Mouse (Mus musculus) embryonic facial prominence, embryonic 15.5 days (tissue): ENCODE measurements at regions not wholly inside any gene's neighbourhood (a gene's known extent, or its start where the extent isn't known, plus 50 kb on each side); places are given as distances from the start of the nearest gene placed in this dataset.

Source experiments
- ATAC-seq: fragments of 200-750 bp; cut with Nextera tagmentation; 2 replicates; pipeline ENCODE4 v1.8.0; 2017; ENCODE audit warnings: low read depth, moderate TSS enrichment; ENCODE audit not compliant: insufficient number of reproducible peaks, low FRiP score, low TSS enrichment
- H3K27ac ChIP-seq: fragments of 300-500 bp; sonication (generic); replicated peaks from 2 replicates; pipeline ENCODE4 v1.5.1; 2015; ENCODE audit warnings: mild to moderate bottlenecking, inconsistent platforms
- H3K27me3 ChIP-seq: fragments of 300-500 bp; sonication (generic); 2 replicates; pipeline ENCODE4 v1.6.1; 2015; ENCODE audit warnings: inconsistent platforms
- H3K36me3 ChIP-seq: fragments of 300-500 bp; sonication (generic); 2 replicates; pipeline ENCODE4 v1.6.1; 2015; ENCODE audit warnings: mild to moderate bottlenecking, inconsistent platforms
- H3K4me1 ChIP-seq: fragments of 300-500 bp; sonication (generic); 2 replicates; pipeline ENCODE4 v1.6.1; 2015; ENCODE audit warnings: inconsistent platforms
- H3K4me2 ChIP-seq: fragments of 300-500 bp; sonication (generic); replicated peaks from 2 replicates; pipeline ENCODE4 v1.6.1; 2015; ENCODE audit warnings: mild to moderate bottlenecking, inconsistent platforms
- H3K4me3 ChIP-seq: fragments of 300-500 bp; sonication (generic); replicated peaks from 2 replicates; pipeline ENCODE4 v1.5.1; 2015; ENCODE audit warnings: mild to moderate bottlenecking, inconsistent platforms
- H3K9ac ChIP-seq: fragments of 300-500 bp; sonication (generic); 2 replicates; pipeline ENCODE4 v1.6.1; 2015; ENCODE audit warnings: inconsistent platforms
- H3K9me3 ChIP-seq: fragments of 300-500 bp; sonication (generic); replicated peaks from 2 replicates; pipeline ENCODE4 v1.6.1; 2016; ENCODE audit warnings: inconsistent platforms
- WGBS: fragments of 180-500 bp; shearing (Covaris S2); methylation state at CpG from one replicate; pipeline ENCODE4 v1.1.7; 2015; 5-methylcytosine and 5-hydroxymethylcytosine counted together

DNA sequence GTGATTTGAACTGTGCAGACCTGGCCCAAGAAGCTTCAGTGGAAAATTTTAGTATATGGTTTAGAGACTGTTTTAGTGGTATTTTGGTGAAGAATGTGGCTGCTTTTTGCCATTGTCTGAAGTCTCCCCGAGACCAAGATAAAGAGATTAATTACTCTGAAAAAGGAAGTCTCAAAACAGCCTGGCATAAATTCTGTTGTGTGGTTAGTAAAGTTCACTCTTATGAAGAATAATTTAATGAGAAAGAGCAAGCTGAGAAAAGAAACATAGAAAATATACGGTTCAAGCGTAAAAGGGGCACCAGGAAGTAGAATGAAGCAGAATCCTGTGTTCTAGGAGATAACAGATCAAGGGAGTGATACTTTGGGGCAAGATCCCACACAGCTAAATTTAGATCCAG is 144.0 kb upstream of the Palmd start:
- WGBS = 87% methylated on average over 3 of the region's 3 CpGs
- ATAC-seq = no peak
- H3K9ac ChIP-seq = no peak overlapping the region

DNA sequence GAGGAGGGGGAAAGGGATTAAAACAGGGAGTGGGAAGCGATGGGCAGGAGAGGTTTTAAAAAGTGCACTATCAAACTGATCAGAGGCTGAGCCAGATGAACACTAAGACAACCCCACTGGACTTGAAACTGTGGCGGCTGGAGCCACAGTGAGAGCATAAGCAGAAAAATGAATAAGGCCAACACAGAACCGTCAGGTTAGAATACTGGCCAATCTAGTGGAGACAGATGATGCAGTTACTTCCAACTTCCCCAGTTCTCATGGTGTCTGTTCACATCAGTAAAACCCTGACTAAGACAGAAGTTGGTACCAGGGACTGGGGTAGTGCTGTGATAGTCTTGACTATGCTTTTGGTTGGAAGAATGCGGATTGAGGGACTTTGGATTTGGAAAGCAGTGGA is 143.5 kb upstream of the Palmd start:
- H3K4me3 ChIP-seq = no peak overlapping the region
- no peak overlapping the region for H3K27ac ChIP-seq
- no peaks in the 10 kb centered on the region for H3K9me3 ChIP-seq
- no peaks in the 10 kb centered on the region for H3K27me3 ChIP-seq
- no peak for ATAC-seq
- 89% methylated on average over 4 of the region's 4 CpGs for WGBS
- no peak overlapping the region for H3K4me2 ChIP-seq
- no peak overlapping the region for H3K9ac ChIP-seq
- H3K4me1 ChIP-seq = 0 out of 2 replicates have a peak, but pooled peaks cover 15% of the 10 kb centered on the region
- no peaks in the 10 kb centered on the region for H3K36me3 ChIP-seq

More for the DNA sequence above, 144.0 kb upstream of the Palmd start:
- no peaks in the 10 kb centered on the region for H3K36me3 ChIP-seq
- no peak overlapping the region for H3K4me2 ChIP-seq
- no peak overlapping the region for H3K27ac ChIP-seq
- H3K27me3 ChIP-seq = no peaks in the 10 kb centered on the region
- 0 out of 2 replicates have a peak, but pooled peaks cover 15% of the 10 kb centered on the region for H3K4me1 ChIP-seq
- no peak overlapping the region for H3K4me3 ChIP-seq
- no peaks in the 10 kb centered on the region for H3K9me3 ChIP-seq

DNA sequence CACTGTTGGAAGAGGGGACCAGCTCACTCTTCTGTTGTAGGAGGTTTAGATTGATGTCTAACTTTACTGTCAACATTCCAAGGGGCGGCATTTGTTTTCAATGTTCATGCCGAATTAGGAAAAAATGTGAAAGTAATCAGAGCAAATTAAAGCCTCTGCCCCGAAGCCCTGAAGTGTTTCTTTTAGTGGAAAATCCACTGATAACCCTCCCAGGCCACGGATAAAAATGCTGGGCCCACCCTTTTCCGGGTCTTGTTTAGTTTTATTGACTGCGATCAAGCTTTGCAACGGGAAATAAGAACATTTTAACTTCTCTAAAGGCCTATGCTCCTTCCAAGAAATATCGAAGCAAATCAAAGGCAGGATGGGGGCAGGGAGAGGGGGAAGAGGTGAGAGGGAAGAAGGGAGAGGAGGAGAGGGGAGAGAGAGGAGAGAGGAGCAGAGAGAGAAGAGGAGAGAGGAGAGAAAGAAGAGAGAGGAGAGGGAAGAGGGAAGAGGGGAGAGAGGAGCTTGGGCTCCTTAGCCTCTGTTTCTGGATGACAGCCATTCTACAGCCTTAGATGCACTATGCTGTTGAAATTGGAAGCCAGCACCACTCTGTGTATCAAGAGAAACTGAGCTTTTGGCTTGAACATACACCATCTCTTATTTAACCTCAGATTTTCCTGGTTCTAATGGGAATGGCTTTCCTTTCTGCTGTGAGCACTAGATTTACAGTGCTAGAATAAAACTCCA is 140.3 kb upstream of the Palmd start:
- no peaks in the 10 kb centered on the region for H3K36me3 ChIP-seq
- no peak overlapping the region; the same call in 1 of the 2 replicates for H3K27ac ChIP-seq
- H3K4me3 ChIP-seq = no peak overlapping the region
- ATAC-seq = no peak
- no peak overlapping the region for H3K9ac ChIP-seq
- WGBS = 19% methylated on average over 8 of the region's 8 CpGs
- H3K4me1 ChIP-seq = 0 out of 2 replicates have a peak, but pooled peaks cover 15% of the 10 kb centered on the region
- H3K9me3 ChIP-seq = no peaks in the 10 kb centered on the region
- no peak overlapping the region; the same call in 1 of the 2 replicates for H3K4me2 ChIP-seq
- H3K27me3 ChIP-seq = no peaks in the 10 kb centered on the region

DNA sequence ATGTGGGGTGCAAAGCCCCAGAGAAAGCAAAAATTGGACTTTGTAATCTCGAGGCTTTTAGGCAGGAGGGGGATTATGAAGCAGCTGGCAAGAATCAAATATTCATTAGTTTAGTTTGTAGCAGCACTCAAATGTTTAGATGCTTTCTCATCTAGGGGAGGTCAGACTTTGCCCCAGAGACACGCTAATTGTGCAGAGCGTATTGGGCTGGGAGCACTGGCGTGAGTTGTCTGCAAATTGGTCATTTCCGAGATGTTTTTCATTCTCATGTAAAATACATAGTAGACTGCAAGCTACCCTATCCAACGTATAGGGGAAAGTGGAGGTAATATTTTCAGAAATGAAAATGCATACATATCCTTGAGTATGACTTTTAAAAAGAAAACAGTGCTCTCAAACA is 139.2 kb upstream of the Palmd start:
- WGBS = 37% methylated on average over 6 of the region's 6 CpGs
- no peak for ATAC-seq
- H3K27ac ChIP-seq = no peak overlapping the region
- no peak overlapping the region for H3K9ac ChIP-seq
- no peaks in the 10 kb centered on the region for H3K27me3 ChIP-seq
- no peaks in the 10 kb centered on the region for H3K9me3 ChIP-seq
- 0 out of 2 replicates have a peak, but pooled peaks cover 15% of the 10 kb centered on the region for H3K4me1 ChIP-seq
- H3K4me3 ChIP-seq = no peak overlapping the region
- H3K4me2 ChIP-seq = no peak overlapping the region
- no peaks in the 10 kb centered on the region for H3K36me3 ChIP-seq

DNA sequence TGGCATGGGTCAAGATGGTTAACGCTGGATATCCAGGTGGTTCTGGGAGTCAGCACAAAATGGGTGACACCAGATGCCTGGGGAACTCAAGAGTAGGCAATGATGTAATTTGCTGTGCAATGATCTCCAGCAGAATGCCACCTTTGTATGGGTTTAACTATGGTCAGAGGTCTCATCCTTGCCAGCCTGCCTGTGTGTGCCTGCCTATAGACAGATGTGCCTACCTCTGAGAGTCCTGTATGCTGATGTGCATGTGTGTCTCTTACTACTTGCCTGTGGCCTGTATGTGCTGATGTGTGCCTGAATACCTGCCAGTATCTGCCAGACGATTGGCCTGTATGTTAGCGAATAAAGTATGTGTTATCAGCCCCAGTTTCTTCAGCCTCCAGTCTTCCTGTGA is 138.6 kb upstream of the Palmd start:
- H3K27me3 ChIP-seq = no peaks in the 10 kb centered on the region
- 59% methylated on average over 3 of the region's 3 CpGs for WGBS
- no peak overlapping the region for H3K9ac ChIP-seq
- no peaks in the 10 kb centered on the region for H3K9me3 ChIP-seq
- H3K4me2 ChIP-seq = no peak overlapping the region
- ATAC-seq = no peak
- H3K27ac ChIP-seq = no peak overlapping the region
- no peak overlapping the region for H3K4me3 ChIP-seq
- H3K36me3 ChIP-seq = no peaks in the 10 kb centered on the region
- 0 out of 2 replicates have a peak, but pooled peaks cover 15% of the 10 kb centered on the region for H3K4me1 ChIP-seq

DNA sequence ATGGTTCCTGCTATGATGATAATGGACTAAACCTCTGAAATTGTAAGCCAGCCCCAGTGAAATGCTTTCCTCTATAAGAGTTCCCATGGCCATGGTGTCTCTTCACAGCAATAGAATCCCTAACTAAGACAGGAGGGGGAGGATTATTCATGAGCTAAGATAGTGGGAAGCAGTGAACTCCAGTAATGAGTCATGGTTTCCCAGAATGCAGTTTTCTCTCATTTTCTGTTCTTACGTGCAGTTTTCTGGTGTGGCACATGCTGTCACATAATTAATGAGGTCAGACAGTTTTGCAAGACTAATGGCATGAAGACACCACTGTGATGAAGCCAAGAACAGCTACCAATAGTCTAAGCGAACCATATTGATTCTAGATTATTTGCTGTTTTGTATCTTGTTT is 118.9 kb upstream of the Palmd start:
- Histone ChIP-seq H3K4me1 (no peaks in the 10 kb centered on the region), H3K36me3 (no peaks in the 10 kb centered on the region), H3K9ac (no peak overlapping the region), H3K27ac (no peak overlapping the region), H3K27me3 (no peaks in the 10 kb centered on the region), H3K4me2 (no peak overlapping the region), H3K4me3 (no peak overlapping the region), H3K9me3 (no peaks in the 10 kb centered on the region)
- no peak for ATAC-seq
- WGBS = 70% methylated on average over 2 of the region's 2 CpGs

DNA sequence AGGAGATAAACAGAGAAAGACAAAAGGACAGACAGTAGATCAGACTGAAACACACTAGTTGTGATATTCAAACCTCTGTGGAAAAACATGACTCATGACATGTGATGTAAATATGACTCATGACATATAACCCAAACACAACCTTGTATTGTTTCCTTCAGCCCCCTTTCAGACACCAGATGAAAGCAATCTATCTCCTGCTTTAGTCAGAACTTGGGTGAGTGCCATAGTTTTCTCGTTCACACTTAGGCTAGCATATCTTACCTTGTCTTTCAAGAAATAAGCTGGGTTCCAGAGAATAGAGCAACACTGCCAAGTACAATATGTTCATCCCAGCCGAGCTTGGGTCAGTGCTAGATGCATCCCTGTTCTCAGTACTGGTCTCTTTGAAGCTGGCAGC is 107.9 kb upstream of the Palmd start:
- H3K9ac ChIP-seq = no peak overlapping the region
- H3K4me2 ChIP-seq = no peak overlapping the region
- no peaks in the 10 kb centered on the region for H3K4me1 ChIP-seq
- ATAC-seq = no peak
- WGBS = 49% methylated on average over 2 of the region's 2 CpGs
- no peaks in the 10 kb centered on the region for H3K36me3 ChIP-seq
- H3K4me3 ChIP-seq = no peak overlapping the region
- no peaks in the 10 kb centered on the region for H3K9me3 ChIP-seq
- H3K27me3 ChIP-seq = no peaks in the 10 kb centered on the region
- no peak overlapping the region for H3K27ac ChIP-seq

DNA sequence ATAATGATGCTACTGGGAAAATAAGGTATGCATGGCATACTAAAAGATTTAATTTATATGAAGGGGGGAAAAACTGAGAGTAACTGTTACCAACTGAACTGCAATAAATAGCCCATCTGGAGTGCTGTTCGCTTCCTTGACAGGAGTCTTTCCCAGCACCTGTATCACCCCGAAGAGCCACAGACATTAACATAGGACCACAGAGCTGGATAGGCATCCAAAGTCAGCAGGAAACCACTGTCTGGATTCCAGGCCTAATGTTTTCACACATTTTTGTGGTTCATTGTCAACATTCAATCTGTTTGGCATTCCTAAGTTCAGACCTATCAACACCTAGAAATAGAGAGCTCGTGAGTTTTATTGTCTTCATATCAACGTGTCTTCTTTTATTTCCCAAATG is 104.6 kb upstream of the Palmd start:
- H3K9ac ChIP-seq = no peak overlapping the region
- no peak overlapping the region for H3K4me2 ChIP-seq
- H3K9me3 ChIP-seq = no peaks in the 10 kb centered on the region
- no peak for ATAC-seq
- H3K4me3 ChIP-seq = no peak overlapping the region
- H3K27ac ChIP-seq = no peak overlapping the region
- no peaks in the 10 kb centered on the region for H3K4me1 ChIP-seq
- H3K27me3 ChIP-seq = no peaks in the 10 kb centered on the region
- no peaks in the 10 kb centered on the region for H3K36me3 ChIP-seq
- WGBS = 68% methylated on average over 4 of the region's 4 CpGs

DNA sequence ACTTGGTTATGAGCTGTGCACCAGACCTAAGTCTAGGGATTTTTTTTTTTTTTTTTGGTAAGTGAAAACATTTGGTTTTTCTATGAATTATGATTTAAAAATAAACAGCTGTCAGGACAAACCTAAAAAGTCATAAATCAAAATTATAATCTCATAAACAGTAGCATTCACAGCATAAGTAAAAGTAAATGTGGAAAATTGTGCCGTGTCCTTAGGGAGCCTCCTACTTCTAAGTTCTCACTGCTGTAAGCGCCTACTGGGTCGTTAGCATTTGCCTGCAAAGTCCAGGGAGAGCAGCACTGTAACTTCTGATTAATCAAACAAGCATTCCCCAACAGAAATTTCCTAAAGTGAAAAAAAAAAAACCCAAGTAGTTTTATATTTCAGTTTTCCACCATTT is 104.2 kb upstream of the Palmd start:
- Histone ChIP-seq H3K27ac (no peak overlapping the region), H3K9ac (no peak overlapping the region), H3K4me2 (no peak overlapping the region), H3K36me3 (no peaks in the 10 kb centered on the region), H3K4me3 (no peak overlapping the region), H3K27me3 (no peaks in the 10 kb centered on the region), H3K4me1 (no peaks in the 10 kb centered on the region), H3K9me3 (no peaks in the 10 kb centered on the region)
- no peak for ATAC-seq
- WGBS = 60% methylated on average over 3 of the region's 3 CpGs

DNA sequence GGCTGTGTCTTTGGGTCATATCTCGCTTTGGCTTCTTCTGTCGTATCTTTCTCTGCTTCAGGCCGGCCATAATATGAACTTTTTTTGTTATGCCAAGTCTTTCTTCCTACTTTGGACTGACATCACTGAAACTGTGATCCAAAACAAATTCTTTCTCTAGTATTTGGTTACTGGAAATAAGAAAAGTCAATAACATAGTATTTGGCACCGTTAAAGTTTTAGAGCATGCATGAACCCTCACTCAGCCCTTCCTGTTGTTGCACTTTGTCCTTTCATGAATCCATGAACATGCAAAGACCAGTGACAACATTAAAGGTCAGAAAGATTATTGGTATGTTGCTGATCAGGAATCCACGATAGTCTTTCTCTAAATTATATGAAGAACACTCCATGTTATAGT is 103.1 kb upstream of the Palmd start:
- WGBS = 89% methylated on average over 5 of the region's 5 CpGs
- no peak overlapping the region for H3K4me2 ChIP-seq

DNA sequence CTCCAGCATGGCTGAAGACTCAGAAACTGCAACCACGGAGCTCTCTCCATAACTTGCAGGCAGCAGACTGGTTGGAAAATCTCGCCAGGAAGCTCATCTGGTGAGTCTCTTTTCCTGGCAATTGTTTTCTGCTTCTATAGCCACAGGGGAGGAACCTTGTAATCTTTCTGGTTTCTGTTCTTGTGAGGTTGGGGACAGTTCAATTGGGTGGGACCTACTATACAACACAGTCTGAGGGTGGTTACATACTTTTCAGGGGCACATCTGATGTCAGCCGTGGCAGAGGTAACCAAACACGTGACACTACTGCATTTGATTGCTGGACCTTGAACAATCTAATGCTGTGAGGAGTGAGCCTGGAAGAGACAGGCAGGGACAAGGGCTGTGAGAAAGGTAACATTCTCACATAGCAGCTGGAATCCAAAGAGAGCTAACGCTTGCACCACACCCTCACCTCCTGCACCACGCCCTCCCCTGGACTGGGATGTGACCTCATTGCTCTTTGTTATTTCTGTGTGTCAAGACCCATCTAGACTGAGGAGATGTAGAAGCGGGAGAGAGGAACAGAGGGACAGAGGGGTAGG is 98.8 kb upstream of the Palmd start:
- 66% methylated on average over 7 of the region's 7 CpGs for WGBS
- H3K9ac ChIP-seq = no peak overlapping the region
- H3K9me3 ChIP-seq = no peaks in the 10 kb centered on the region
- H3K27me3 ChIP-seq = no peaks in the 10 kb centered on the region
- H3K4me2 ChIP-seq = no peak overlapping the region
- H3K4me1 ChIP-seq = no peaks in the 10 kb centered on the region
- no peak for ATAC-seq
- H3K4me3 ChIP-seq = no peak overlapping the region
- H3K27ac ChIP-seq = no peak overlapping the region
- H3K36me3 ChIP-seq = no peaks in the 10 kb centered on the region

More for the DNA sequence above, 103.1 kb upstream of the Palmd start:
- no peaks in the 10 kb centered on the region for H3K4me1 ChIP-seq
- no peak overlapping the region for H3K27ac ChIP-seq
- H3K9me3 ChIP-seq = no peaks in the 10 kb centered on the region
- H3K4me3 ChIP-seq = no peak overlapping the region
- no peaks in the 10 kb centered on the region for H3K27me3 ChIP-seq
- no peaks in the 10 kb centered on the region for H3K36me3 ChIP-seq
- no peak overlapping the region for H3K9ac ChIP-seq
- ATAC-seq = no peak

DNA sequence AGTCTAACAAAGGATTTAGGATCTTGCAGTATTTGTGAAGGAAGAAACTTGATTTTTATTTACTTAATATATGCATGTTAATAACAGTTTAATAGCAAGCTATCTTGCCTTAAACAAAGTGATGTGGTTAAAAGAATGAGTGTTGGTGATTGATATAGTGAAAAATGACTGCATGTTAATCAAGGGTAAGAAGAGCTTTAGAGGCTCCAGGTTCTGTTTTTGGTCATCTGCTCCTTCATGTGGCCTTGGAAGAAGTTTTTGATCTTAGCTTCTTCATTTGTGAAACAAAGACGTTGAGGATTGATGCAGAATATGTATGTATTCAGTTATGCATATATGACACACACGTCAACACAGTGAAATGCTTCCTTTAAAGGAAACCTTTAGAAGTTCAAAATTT is 97.1 kb upstream of the Palmd start:
- H3K9me3 ChIP-seq = no peaks in the 10 kb centered on the region
- H3K4me1 ChIP-seq = no peaks in the 10 kb centered on the region
- 65% methylated on average over 2 of the region's 2 CpGs for WGBS
- no peak overlapping the region for H3K4me2 ChIP-seq
- no peak overlapping the region for H3K27ac ChIP-seq
- H3K4me3 ChIP-seq = no peak overlapping the region
- ATAC-seq = no peak
- no peaks in the 10 kb centered on the region for H3K36me3 ChIP-seq
- H3K27me3 ChIP-seq = no peaks in the 10 kb centered on the region
- no peak overlapping the region for H3K9ac ChIP-seq
